Mouse (Mus musculus): ENCODE data around the gene Tubb2b.

DNA sequence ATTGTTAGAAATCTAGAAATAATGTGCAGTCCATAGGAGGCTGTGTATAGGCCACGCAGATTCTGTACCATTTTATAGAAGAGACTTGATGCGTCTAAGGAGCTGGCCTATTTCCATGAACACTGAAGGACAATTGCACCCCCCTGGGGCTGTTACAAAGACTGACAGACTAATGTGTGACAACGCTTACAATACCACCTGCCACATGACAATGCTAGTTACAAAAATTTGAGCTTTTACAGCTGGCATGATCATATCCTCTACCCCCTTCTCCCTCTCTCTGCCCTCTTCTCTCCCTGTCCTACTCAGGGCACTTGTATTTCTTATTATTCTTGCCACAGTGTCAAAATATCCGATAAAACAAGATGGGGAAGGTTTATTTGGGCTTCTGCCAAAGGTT is 48.3 kb downstream of the Tubb2b start:
- TF ChIP-seq CTCF (IDR thresholded peaks at IDR 0.05; ENCODE audit: low read depth, low read length) (no peak), TAL1 (conservative IDR thresholded peaks at IDR 0.05; ENCODE audit: low read depth, low read length) (no peak)

Measured in G1E (cell line).